Mouse (Mus musculus) bone marrow, adult 2 months (tissue): ENCODE measurements around the gene Fancd2.

ENCODE experiments used
- CTCF ChIP-seq: fragments of 200-500 bp; IDR thresholded peaks from 2 replicates; pipeline ENCODE4 v1.5.1; 2011; ENCODE audit warnings: low read length, control low read depth; ENCODE audit not compliant: control insufficient read depth, insufficient read depth
- POLR2A ChIP-seq: fragments of 200-500 bp; IDR thresholded peaks from 2 replicates; pipeline ENCODE4 v1.6.1; 2011; ENCODE audit warnings: low read depth, mild to moderate bottlenecking, control low read depth, low read length, borderline replicate concordance; ENCODE audit not compliant: control insufficient read depth

- TF ChIP-seq POLR2A = no peak
- no peak for TF ChIP-seq CTCF
Measured at GRCm38 (mm10) chr6:113483729-113484128, 47.8 kb upstream of the Fancd2 start.
